Mouse (Mus musculus): Measurements from ENCODE around the gene Arl13b. TPM values are rescaled to one million over a fixed set of nuclear protein-coding genes. Genes with fewer than 3 reads are reported as not detected.

Arl13b gene
- 26.7 and 30.1 TPM in 2 replicates for polyA plus RNA-seq (2015; fragmentation: Nextera tagmentation; extraction: Ambion mirVana)

DNA sequence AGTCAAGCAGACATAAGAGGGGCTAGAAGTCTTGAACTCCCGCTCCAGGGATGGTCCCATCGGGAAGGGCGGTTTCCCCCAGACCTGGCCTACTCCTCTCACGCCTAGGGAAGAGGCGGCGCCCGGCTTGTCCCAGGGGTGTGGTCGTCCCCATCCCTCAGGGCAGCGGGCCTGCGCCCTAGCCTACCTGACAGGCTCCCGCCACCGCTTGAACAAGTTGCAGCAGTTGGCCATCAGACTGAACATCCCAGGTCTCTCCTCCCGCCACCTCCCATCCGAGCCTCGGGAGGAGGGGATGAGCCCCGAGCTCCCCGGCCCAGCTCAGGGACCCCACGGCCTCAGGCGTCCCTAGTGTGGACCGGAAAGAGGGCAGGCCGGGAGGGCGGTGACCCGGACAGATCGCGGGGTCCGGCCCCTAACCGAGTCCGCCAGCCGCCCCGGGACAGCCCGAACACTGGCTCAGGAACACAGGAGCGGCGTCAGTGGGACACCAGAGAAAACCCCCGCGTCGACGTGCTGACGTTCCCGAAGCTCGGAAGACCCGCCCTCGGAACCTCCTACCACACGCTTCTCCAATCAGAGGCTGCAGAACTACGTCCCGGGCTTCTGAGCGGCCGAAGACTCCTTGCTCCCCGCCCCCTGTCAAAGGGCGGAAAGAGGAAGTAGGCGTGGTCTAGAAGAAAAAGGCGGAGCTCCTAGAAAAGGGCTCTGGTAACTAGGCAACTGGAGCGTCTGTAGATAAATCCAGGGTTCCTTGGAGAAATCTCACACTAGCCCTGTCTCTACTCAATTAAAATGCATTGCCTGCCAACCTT is at the start of gene Arl13b:
Arl13b (minus strand) TSS at position 543 of the 815 bp plus-strand sequence.
- H3K4me1 ChIP-seq, result peaks cover 17% of the 10 kb centered on the region
- peak within 1 kb of the TSS; percentile 83 for H3K4me2 ChIP-seq (replicated peaks)
- peak within 1 kb of the TSS; percentile 89 for H3K9ac ChIP-seq
- peak within 1 kb of the TSS; percentile 90 for H3K27ac ChIP-seq (replicated peaks)
- under 1% methylated on average over 52 of the region's 52 CpGs for WGBS
- no peaks in the 10 kb centered on the region for H3K9me3 ChIP-seq (replicated peaks)
- peak; percentile 100 for ATAC-seq (ENCODE audit: insufficient number of reproducible peaks, low FRiP score, low TSS enrichment, low read depth)
- no peaks in the 10 kb centered on the region for H3K36me3 ChIP-seq
- peak within 1 kb of the TSS; percentile 96 for H3K4me3 ChIP-seq (replicated peaks)
- H3K27me3 ChIP-seq, result no peaks in the 10 kb centered on the region

DNA sequence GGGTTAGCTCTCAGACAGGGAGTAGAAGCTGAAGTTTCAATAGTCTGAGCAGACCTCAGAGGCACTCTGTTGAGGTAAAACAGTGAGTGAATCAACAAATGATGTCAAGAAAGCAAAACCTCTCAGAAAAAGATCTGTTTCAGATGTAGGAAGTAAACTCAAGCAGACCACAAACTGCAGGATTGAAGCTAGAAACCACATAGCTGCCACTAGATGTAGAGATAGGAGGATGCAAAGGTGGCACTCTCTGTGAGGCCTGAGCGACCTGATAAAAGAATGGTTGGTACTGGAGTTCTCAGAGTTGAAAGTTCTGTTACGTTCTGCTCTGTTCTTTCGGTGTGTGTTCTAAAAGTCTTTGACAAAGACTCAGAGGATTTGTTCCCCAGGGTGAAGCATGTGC is 49.0 kb upstream of the Arl13b start:
- ATAC-seq (ENCODE audit: insufficient number of reproducible peaks, low FRiP score, low TSS enrichment, low read depth), result no peak
- Histone ChIP-seq H3K4me1 (no peaks in the 10 kb centered on the region), H3K4me2 (replicated peaks) (no peak overlapping the region), H3K4me3 (replicated peaks) (no peak overlapping the region), H3K27me3 (no peaks in the 10 kb centered on the region), H3K9ac (no peak overlapping the region), H3K27ac (replicated peaks) (no peak overlapping the region), H3K9me3 (replicated peaks) (no peaks in the 10 kb centered on the region), H3K36me3 (no peaks in the 10 kb centered on the region)
- WGBS, result 83% methylated on average over 3 of the region's 3 CpGs

DNA sequence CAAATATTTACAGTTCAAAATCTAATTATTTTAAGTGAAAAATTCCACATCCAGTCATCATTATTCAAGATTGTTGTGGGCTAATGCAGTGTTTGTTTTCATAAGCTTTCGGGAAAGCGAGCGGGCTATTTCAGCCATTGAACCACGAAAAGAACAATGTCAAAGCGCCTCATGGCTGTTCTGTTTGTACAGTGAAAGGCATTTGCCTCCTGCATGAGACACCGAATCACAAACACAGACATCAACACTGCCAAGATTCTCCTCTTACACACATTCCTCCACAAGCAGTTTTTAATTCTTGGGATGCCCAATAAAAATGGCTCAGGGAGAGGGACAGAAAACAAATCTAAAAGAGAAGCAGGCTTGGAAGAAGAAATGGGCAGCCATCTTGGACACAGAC is 27.2 kb upstream of the Arl13b start:
- ATAC-seq (ENCODE audit: insufficient number of reproducible peaks, low FRiP score, low TSS enrichment, low read depth), result no peak
- Histone ChIP-seq H3K27ac (replicated peaks) (no peak overlapping the region), H3K4me3 (replicated peaks) (no peak overlapping the region), H3K4me1 (no peaks in the 10 kb centered on the region), H3K27me3 (no peaks in the 10 kb centered on the region), H3K9me3 (replicated peaks) (no peaks in the 10 kb centered on the region; the same call in 1 of the 2 replicates), H3K36me3 (no peaks in the 10 kb centered on the region), H3K4me2 (replicated peaks) (no peak overlapping the region), H3K9ac (no peak overlapping the region)
- 59% methylated on average over 6 of the region's 6 CpGs for WGBS

DNA sequence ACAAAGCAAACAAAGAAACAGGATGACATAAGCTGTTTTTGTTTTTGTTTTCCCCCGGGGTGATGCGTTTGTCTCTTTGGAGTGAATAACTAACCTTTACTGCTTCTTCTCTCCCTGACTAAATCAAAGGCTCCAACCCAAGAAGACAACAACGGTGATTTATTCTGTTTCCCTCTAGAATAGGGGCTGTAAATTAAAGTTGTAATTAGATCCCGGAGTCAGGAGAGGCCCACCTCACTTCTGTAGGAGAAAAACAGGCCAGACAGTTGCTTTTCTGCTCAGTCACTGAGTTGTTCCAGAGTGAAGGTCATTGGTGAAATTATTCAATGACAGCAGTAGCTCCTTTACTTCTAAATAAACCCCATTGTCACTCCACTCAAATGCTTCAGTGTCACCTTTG is 26.3 kb upstream of the Arl13b start:
- H3K36me3 ChIP-seq, result no peaks in the 10 kb centered on the region
- no peak overlapping the region for H3K27ac ChIP-seq (replicated peaks)
- H3K4me1 ChIP-seq, result no peaks in the 10 kb centered on the region
- 48% methylated on average over 4 of the region's 4 CpGs for WGBS
- H3K4me3 ChIP-seq (replicated peaks), result no peak overlapping the region
- H3K9ac ChIP-seq, result no peak overlapping the region
- H3K27me3 ChIP-seq, result no peaks in the 10 kb centered on the region
- no peak for ATAC-seq (ENCODE audit: insufficient number of reproducible peaks, low FRiP score, low TSS enrichment, low read depth)
- H3K9me3 ChIP-seq (replicated peaks), result no peaks in the 10 kb centered on the region; the same call in 1 of the 2 replicates
- no peak overlapping the region for H3K4me2 ChIP-seq (replicated peaks)

DNA sequence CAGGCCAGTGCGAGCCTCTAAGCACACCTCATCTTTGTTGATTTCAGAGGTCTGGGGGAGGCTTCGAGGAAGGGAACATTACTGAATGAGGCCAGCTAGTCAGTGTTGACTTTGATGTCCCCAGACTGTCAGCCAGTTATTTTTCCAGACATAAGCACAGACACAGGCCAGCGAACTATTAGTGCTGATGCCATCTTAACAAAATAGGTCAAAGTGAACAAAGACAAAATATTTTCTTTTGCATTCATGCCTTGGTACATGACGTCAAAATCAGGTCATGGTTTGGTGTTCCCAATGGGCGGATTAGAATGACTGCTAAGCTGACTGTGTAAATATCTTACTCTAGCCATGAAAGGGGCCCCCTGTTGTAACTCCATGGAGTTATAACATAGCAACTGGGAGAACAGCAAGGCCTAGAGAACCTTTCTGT is 25.9 kb upstream of the Arl13b start:
- Histone ChIP-seq H3K4me2 (replicated peaks) (no peak overlapping the region), H3K9ac (no peak overlapping the region), H3K4me1 (no peaks in the 10 kb centered on the region), H3K27me3 (no peaks in the 10 kb centered on the region), H3K27ac (replicated peaks) (no peak overlapping the region), H3K9me3 (replicated peaks) (no peaks in the 10 kb centered on the region; the same call in 1 of the 2 replicates), H3K36me3 (no peaks in the 10 kb centered on the region), H3K4me3 (replicated peaks) (no peak overlapping the region)
- no peak for ATAC-seq (ENCODE audit: insufficient number of reproducible peaks, low FRiP score, low TSS enrichment, low read depth)
- 68% methylated on average over 5 of the region's 5 CpGs for WGBS

DNA sequence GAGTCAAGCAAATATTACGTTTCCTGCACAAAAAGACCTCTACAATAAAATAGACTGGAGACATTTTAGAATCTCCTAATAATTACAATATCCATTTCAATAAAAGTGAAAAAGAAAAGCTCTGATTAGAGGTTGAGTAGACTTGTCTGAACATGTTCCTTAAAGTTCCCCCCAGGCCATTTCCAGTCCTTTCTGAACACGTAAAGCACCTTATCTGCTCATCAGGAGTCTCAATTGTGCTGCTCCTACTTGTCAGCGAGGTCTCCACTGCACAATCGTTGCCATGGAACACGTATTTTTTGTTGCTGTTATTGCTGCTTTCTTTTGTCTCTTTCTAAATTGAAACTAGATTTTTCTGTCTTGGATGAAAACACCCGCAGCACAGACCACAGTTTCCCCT is 14.6 kb upstream of the Arl13b start:
- H3K27ac ChIP-seq (replicated peaks), result 0 out of 2 replicates have a peak overlapping the region, but pooled peaks have one; percentile 18
- 45% methylated on average over 6 of the region's 6 CpGs for WGBS
- H3K4me1 ChIP-seq, result no peaks in the 10 kb centered on the region
- H3K4me3 ChIP-seq (replicated peaks), result no peak overlapping the region
- H3K9ac ChIP-seq, result no peak overlapping the region
- ATAC-seq (ENCODE audit: insufficient number of reproducible peaks, low FRiP score, low TSS enrichment, low read depth), result no peak
- H3K27me3 ChIP-seq, result no peaks in the 10 kb centered on the region
- H3K36me3 ChIP-seq, result no peaks in the 10 kb centered on the region
- H3K9me3 ChIP-seq (replicated peaks), result no peaks in the 10 kb centered on the region
- no peak overlapping the region for H3K4me2 ChIP-seq (replicated peaks)

DNA sequence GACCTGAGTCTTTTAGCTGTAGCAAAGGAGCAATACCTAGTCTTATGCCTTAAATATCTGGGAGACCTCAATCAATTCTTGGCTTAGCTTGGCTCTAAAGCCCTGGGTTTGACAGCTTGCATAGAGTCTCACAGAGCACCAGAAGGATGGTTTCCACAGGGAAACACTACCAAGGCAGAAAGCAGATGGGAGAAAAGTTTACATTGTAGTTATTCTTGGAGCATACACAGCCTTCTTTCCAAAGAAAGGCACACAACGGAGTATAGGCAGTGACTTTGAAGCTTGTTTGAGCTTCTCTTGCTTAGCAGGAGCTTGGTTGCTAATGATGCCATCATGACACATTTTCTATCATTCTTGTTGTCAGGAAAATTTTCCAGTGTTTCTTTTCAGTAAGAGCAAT is 13.3 kb upstream of the Arl13b start:
- H3K27me3 ChIP-seq, result no peaks in the 10 kb centered on the region
- H3K4me3 ChIP-seq (replicated peaks), result no peak overlapping the region
- no peaks in the 10 kb centered on the region for H3K36me3 ChIP-seq
- H3K4me2 ChIP-seq (replicated peaks), result no peak overlapping the region
- H3K4me1 ChIP-seq, result peaks cover 5% of the 10 kb centered on the region; the same call in 1 of the 2 replicates
- no peak for ATAC-seq (ENCODE audit: insufficient number of reproducible peaks, low FRiP score, low TSS enrichment, low read depth)
- no peaks in the 10 kb centered on the region for H3K9me3 ChIP-seq (replicated peaks)
- H3K9ac ChIP-seq, result no peak overlapping the region
- no peak overlapping the region for H3K27ac ChIP-seq (replicated peaks)
- 78% methylated on average over 1 of the region's 1 CpGs for WGBS

DNA sequence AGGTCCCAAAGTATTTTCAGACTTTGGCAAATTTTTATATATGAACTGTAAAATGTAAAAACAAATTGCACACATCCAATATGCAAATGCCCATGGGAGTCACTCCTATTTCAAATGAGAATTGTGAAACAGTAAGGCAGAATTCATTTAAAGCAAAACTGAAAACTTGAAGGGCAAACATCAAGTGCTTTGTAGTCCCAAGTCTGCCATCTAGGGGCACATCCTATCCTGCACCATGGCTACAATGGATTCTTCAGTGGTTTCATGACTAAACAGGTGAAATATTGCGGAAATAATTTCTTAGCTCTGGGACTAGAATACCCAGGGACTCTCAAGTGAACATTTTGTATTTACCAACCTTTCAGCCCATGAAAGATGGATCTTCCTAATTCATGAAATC is 11.2 kb upstream of the Arl13b start:
- H3K36me3 ChIP-seq, result no peaks in the 10 kb centered on the region
- no peak overlapping the region for H3K4me3 ChIP-seq (replicated peaks)
- no peak overlapping the region for H3K9ac ChIP-seq
- no peak overlapping the region for H3K27ac ChIP-seq (replicated peaks)
- ATAC-seq (ENCODE audit: insufficient number of reproducible peaks, low FRiP score, low TSS enrichment, low read depth), result no peak
- H3K9me3 ChIP-seq (replicated peaks), result no peaks in the 10 kb centered on the region
- WGBS, result 86% methylated on average over 1 of the region's 1 CpGs
- no peak overlapping the region for H3K4me2 ChIP-seq (replicated peaks)
- no peaks in the 10 kb centered on the region for H3K27me3 ChIP-seq
- H3K4me1 ChIP-seq, result peaks cover 5% of the 10 kb centered on the region; the same call in 1 of the 2 replicates

DNA sequence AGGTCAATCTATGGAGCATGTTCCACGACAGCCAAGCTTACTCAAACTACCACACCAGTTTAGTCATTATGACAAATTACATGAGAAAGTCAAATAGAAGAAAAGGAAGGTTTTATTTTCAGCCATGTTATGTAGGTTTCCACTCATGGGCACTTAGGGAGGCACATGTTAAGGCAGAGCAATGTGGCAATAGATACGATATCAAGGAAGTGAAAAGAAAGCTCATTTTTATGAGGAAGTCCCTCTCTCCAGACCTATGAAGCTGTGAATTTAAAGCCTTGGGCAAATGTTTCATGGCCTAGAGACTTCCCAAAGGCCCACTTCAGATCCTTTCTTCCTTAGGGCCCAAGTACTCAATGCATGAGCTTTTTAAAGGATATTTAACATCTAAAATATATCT is 10.7 kb upstream of the Arl13b start:
- H3K9me3 ChIP-seq (replicated peaks), result no peaks in the 10 kb centered on the region

DNA sequence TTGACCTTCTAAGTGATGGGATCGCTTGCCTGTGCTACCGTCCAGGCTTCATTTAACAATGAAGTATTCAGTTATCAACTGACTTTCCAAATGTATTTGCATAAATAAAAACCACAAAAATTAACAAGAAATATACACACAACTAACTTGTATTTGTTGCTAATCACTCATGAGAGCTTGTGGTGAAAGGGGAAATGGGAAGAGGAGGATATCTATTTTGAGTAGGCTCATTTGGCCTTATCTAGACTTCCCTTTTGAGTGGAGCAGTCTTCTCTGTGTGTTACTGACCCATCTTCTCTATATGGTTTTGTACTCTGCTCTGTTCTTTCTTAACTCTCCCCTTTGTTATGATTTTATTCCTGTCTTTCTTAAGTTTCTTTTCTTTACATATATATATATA is 9.4 kb upstream of the Arl13b start:
- no peaks in the 10 kb centered on the region for H3K9me3 ChIP-seq (replicated peaks)
- ATAC-seq (ENCODE audit: insufficient number of reproducible peaks, low FRiP score, low TSS enrichment, low read depth), result no peak
- no peak overlapping the region for H3K9ac ChIP-seq
- peaks cover 5% of the 10 kb centered on the region; the same call in 1 of the 2 replicates for H3K4me1 ChIP-seq
- H3K36me3 ChIP-seq, result no peaks in the 10 kb centered on the region
- no peak overlapping the region for H3K4me3 ChIP-seq (replicated peaks)
- H3K4me2 ChIP-seq (replicated peaks), result no peak overlapping the region
- H3K27me3 ChIP-seq, result no peaks in the 10 kb centered on the region
- no peak overlapping the region for H3K27ac ChIP-seq (replicated peaks)
- 76% methylated on average over 2 of the region's 2 CpGs for WGBS

More for the DNA sequence above, 10.7 kb upstream of the Arl13b start:
- no peak overlapping the region for H3K4me2 ChIP-seq (replicated peaks)
- H3K9ac ChIP-seq, result no peak overlapping the region
- H3K36me3 ChIP-seq, result no peaks in the 10 kb centered on the region
- H3K27ac ChIP-seq (replicated peaks), result no peak overlapping the region
- WGBS, result 83% methylated on average over 2 of the region's 2 CpGs
- peaks cover 5% of the 10 kb centered on the region; the same call in 1 of the 2 replicates for H3K4me1 ChIP-seq
- H3K27me3 ChIP-seq, result no peaks in the 10 kb centered on the region
- no peak overlapping the region for H3K4me3 ChIP-seq (replicated peaks)
- ATAC-seq (ENCODE audit: insufficient number of reproducible peaks, low FRiP score, low TSS enrichment, low read depth), result no peak

DNA sequence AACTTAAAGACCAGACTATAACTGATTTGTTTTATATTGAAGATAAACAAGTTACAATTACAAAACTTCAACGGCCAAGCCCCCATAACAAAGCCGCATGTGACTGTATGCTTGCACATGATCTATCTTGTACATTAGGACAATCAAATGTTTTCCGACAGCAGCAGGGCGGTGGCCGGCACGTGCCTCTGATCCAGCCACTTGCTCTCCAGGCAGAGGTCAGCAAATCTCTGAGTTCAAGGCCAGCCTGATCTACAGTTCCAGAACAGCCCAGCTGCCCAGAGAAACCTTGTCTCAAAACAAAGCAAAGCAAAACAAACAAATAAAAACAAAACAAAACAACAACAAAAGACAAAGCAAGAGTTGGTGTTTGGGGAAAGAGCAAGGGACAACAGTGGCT is 8.5 kb upstream of the Arl13b start:
- 57% methylated on average over 6 of the region's 6 CpGs for WGBS
- H3K9me3 ChIP-seq (replicated peaks), result no peaks in the 10 kb centered on the region
- no peaks in the 10 kb centered on the region for H3K27me3 ChIP-seq
- H3K4me2 ChIP-seq (replicated peaks), result 0 out of 2 replicates have a peak overlapping the region, but pooled peaks have one; percentile 22
- H3K36me3 ChIP-seq, result no peaks in the 10 kb centered on the region
- H3K9ac ChIP-seq, result no peak overlapping the region
- H3K4me1 ChIP-seq, result peaks cover 5% of the 10 kb centered on the region; the same call in 1 of the 2 replicates
- no peak overlapping the region for H3K4me3 ChIP-seq (replicated peaks)
- H3K27ac ChIP-seq (replicated peaks), result no peak overlapping the region
- no peak for ATAC-seq (ENCODE audit: insufficient number of reproducible peaks, low FRiP score, low TSS enrichment, low read depth)

Data from embryonic facial prominence, embryonic 15.5 days (tissue).